Comparison of ENCODE assay signal across 13 mouse cellular contexts in the genomic region with DNA sequence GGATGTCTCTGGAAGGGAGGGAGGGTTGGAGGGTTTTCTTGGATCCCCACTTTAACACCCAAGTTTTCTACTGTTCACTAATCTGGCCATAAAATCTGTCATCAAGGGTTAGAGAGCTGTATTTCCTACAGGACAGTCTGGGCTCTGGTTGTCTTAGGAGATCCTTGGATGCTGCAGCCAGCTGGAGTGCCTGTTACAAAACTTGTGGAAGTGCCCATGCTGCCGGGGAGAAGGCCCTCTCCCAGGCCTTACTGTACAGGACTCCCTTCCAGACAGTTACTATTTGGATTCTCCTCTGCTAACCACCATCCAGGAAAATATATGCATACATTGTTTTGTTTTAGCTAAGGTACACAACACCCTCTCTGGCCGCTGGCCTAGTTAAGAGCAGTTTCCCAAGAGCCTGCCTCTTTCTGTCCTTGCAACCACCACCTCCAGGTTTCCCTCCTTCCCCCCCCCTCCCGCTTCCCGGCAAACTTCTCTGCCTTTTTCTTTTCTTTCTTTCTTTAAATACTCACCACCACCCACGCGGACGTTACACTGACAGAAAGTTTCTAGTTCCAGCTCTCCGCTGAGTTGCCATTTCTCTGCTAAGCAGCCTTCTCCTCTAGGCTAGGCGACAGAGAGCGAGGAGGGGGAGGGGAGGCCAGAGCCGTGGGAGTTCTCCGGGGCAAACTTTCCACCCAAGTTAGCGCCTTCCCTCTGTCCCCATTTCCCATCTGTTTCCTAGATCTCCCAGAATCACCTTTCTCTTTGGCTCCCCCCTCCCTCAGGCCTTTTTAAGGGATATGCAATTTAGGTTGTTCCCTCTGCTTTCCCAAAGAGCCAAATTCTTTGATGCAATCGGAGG. TPM values are rescaled to one million over a fixed set of nuclear protein-coding genes. Genes with fewer than 3 reads are reported as not detected.
DNase-seq lines count a peak whose midpoint lies in the region; ATAC-seq lines count a peak whose summit lies in the region.
"Had no signal": no experiment of that assay in that cellular context is flagged by ENCODE, and none has a peak within 500 bp of the region (broad histone marks: within the 10 kb centered on the region; RNA-seq: fewer than 3 reads in every experiment).

No protein-coding gene starts in this region.

- WGBS in hindbrain, embryonic 14.5 days: 2% methylated on average over 14 of the region's 14 CpGs
- WGBS in limb, embryonic 10.5 days: 2% methylated on average over 14 of the region's 14 CpGs

- H3K9me3 ChIP-seq in hindbrain, embryonic 14.5 days (ENCODE audit: control insufficient read depth, low read length): no peaks in the 10 kb centered on the region
- H3K9me3 ChIP-seq in limb, embryonic 10.5 days (replicated peaks): no peaks in the 10 kb centered on the region
- H3K9me3 ChIP-seq: limb, embryonic 15.5 days had no signal

- H3K9ac ChIP-seq in hindbrain, embryonic 14.5 days: peak overlapping the region; percentile 55
- H3K9ac ChIP-seq: limb, embryonic 15.5 days had no signal

- peak overlapping the region; percentile 20 for H3K4me3 ChIP-seq in hindbrain, embryonic 14.5 days (replicated peaks; ENCODE audit: low read length)
- H3K4me3 ChIP-seq in limb, embryonic 10.5 days: peak overlapping the region; percentile 26
- H3K4me3 ChIP-seq: limb, embryonic 15.5 days had no signal

- peaks cover 47% of the 10 kb centered on the region for H3K4me1 ChIP-seq in hindbrain, embryonic 14.5 days (replicated peaks; ENCODE audit: control insufficient read depth, insufficient read depth, low read length)
- peaks cover 89% of the 10 kb centered on the region for H3K4me1 ChIP-seq in limb, embryonic 10.5 days

- DNase-seq in adrenal gland, adult 2 months: peak; percentile 73
- no peak for DNase-seq in adrenal gland, postnatal 4 days (ENCODE audit: low spot score in 2 of 2)
- peak; percentile 86 for DNase-seq in ES-CJ7 (ENCODE audit: low read depth, low spot score)
- peak; percentile 54 for DNase-seq in hindbrain, embryonic 14.5 days (ENCODE audit: low spot score)
- peak; percentile 71 for DNase-seq in limb, embryonic 10.5 days (ENCODE audit: low spot score)
- no peak for DNase-seq in right cerebral cortex, adult 18-20 months
- no peak for DNase-seq in spleen, postnatal 14 days (ENCODE audit: low spot score in 2 of 2)

- no peak for ATAC-seq in hindbrain, embryonic 14.5 days (ENCODE audit: low FRiP score)
- no peak for ATAC-seq in megakaryocyte-erythroid progenitor cell, adult 5-6 weeks (replicated peaks; ENCODE audit: low FRiP score, low TSS enrichment, poor library complexity, severe bottlenecking)
- ATAC-seq: activated CD4-positive, CD25-positive, alpha-beta regulatory T cell, adult 4 months had no signal

- H3K36me3 ChIP-seq in hindbrain, embryonic 14.5 days (replicated peaks; ENCODE audit: control insufficient read depth, insufficient read depth): 0 out of 2 replicates have a peak, but pooled peaks cover 9% of the 10 kb centered on the region
- H3K36me3 ChIP-seq in limb, embryonic 10.5 days: peaks cover 8% of the 10 kb centered on the region; the same call in 1 of the 2 replicates
- H3K36me3 ChIP-seq: limb, embryonic 15.5 days had no signal

- H3K27me3 ChIP-seq in hindbrain, embryonic 14.5 days (ENCODE audit: control insufficient read depth, insufficient read depth, low read length): peaks cover 55% of the 10 kb centered on the region
- peaks cover 85% of the 10 kb centered on the region for H3K27me3 ChIP-seq in limb, embryonic 10.5 days (ENCODE audit: low read depth, poor library complexity, severe bottlenecking)

- peak overlapping the region; percentile 71 for H3K4me2 ChIP-seq in hindbrain, embryonic 14.5 days (replicated peaks)
- H3K4me2 ChIP-seq: limb, embryonic 15.5 days had no signal

- H3K27ac ChIP-seq in hindbrain, embryonic 14.5 days: peak overlapping the region; percentile 99
- peak overlapping the region; percentile 63 for H3K27ac ChIP-seq in limb, embryonic 10.5 days
- H3K27ac ChIP-seq: limb, embryonic 15.5 days had no signal

RNA-seq across cellular contexts. Expression of a gene that starts 0.6 kb away (rescaled TPM):
- 10 to 100 TPM; 18.7 to 22.6 TPM for total RNA-seq in adrenal gland, adult 2 months (2021)
- 69.6 and 86.1 TPM in 2 replicates for polyA plus RNA-seq in adrenal gland, adult 2 months (2012; rRNA removed)
- total RNA-seq in adrenal gland, postnatal 4 days (2021): 10 to 100 TPM; 21.0 to 26.0 TPM
- 39.5 and 42.9 TPM in 2 replicates for polyA plus RNA-seq in hindbrain, embryonic 14.5 days (2014; fragmentation: Nextera tagmentation; extraction: Ambion mirVana)
- 11.3 and 13.5 TPM in 2 replicates for polyA plus RNA-seq in limb, embryonic 10.5 days (2016; fragmentation: Nextera tagmentation; extraction: Ambion mirVana)
- 0.37 TPM in 1 of 2 replicates, not detected in the other for total RNA-seq in megakaryocyte-erythroid progenitor cell, adult 5-6 weeks (2014; fragmentation: Nextera tagmentation)
- total RNA-seq in megakaryocyte-erythroid progenitor cell, adult 5-6 weeks (2017): 0.42 TPM in 1 of 2 replicates, not detected in the other
- total RNA-seq: neutrophil, adult 5-6 weeks had no signal
- polyA plus RNA-seq: activated CD4-positive, CD25-positive, alpha-beta regulatory T cell, adult 4 months had no signal

RNA-seq across cellular contexts. Expression of a gene that starts 15.8 kb away (rescaled TPM):
- not detected for total RNA-seq in adrenal gland, adult 2 months (2021)
- not detected in 2 replicates for polyA plus RNA-seq in adrenal gland, adult 2 months (2012; rRNA removed)
- total RNA-seq in adrenal gland, postnatal 4 days (2021): not detected
- 0.33 and 0.56 TPM in 2 replicates for polyA plus RNA-seq in hindbrain, embryonic 14.5 days (2014; fragmentation: Nextera tagmentation; extraction: Ambion mirVana)
- polyA plus RNA-seq in limb, embryonic 10.5 days (2016; fragmentation: Nextera tagmentation; extraction: Ambion mirVana): 0.78 and 0.83 TPM in 2 replicates
- total RNA-seq in megakaryocyte-erythroid progenitor cell, adult 5-6 weeks (2014; fragmentation: Nextera tagmentation): not detected in 2 replicates
- not detected in 2 replicates for total RNA-seq in megakaryocyte-erythroid progenitor cell, adult 5-6 weeks (2017)
- total RNA-seq: neutrophil, adult 5-6 weeks had no signal
- polyA plus RNA-seq: activated CD4-positive, CD25-positive, alpha-beta regulatory T cell, adult 4 months; heart, postnatal 0 days; limb, embryonic 15.5 days; testis, adult 2 months had no signal

RNA-seq across cellular contexts. Expression of a gene that starts 26.6 kb away (rescaled TPM):
- 10 to 100 TPM; 20.1 to 21.9 TPM for total RNA-seq in adrenal gland, adult 2 months (2021)
- polyA plus RNA-seq in adrenal gland, adult 2 months (2012; rRNA removed): 89.4 and 94.9 TPM in 2 replicates
- total RNA-seq in adrenal gland, postnatal 4 days (2021): 10 to 100 TPM; 40.5 to 44.5 TPM
- polyA plus RNA-seq in hindbrain, embryonic 14.5 days (2014; fragmentation: Nextera tagmentation; extraction: Ambion mirVana): 12.8 and 17.2 TPM in 2 replicates
- 0.76 and 1.0 TPM in 2 replicates for polyA plus RNA-seq in limb, embryonic 10.5 days (2016; fragmentation: Nextera tagmentation; extraction: Ambion mirVana)
- 0.28 and 0.79 TPM in 2 replicates for total RNA-seq in megakaryocyte-erythroid progenitor cell, adult 5-6 weeks (2014; fragmentation: Nextera tagmentation)
- total RNA-seq in megakaryocyte-erythroid progenitor cell, adult 5-6 weeks (2017): not detected in 2 replicates
- polyA plus RNA-seq: activated CD4-positive, CD25-positive, alpha-beta regulatory T cell, adult 4 months had no signal

RNA-seq across cellular contexts. Expression of a gene that starts 31.6 kb away (rescaled TPM):
- total RNA-seq in adrenal gland, adult 2 months (2021): 10 to 100 TPM; 16.7 to 21.8 TPM
- 27.9 and 30.0 TPM in 2 replicates for polyA plus RNA-seq in adrenal gland, adult 2 months (2012; rRNA removed)
- total RNA-seq in adrenal gland, postnatal 4 days (2021): 10 to 100 TPM; 19.8 to 22.0 TPM
- 4.0 and 5.4 TPM in 2 replicates for polyA plus RNA-seq in hindbrain, embryonic 14.5 days (2014; fragmentation: Nextera tagmentation; extraction: Ambion mirVana)
- polyA plus RNA-seq in limb, embryonic 10.5 days (2016; fragmentation: Nextera tagmentation; extraction: Ambion mirVana): 0.89 and 1.2 TPM in 2 replicates
- 0.12 and 0.66 TPM in 2 replicates for total RNA-seq in megakaryocyte-erythroid progenitor cell, adult 5-6 weeks (2014; fragmentation: Nextera tagmentation)
- total RNA-seq in megakaryocyte-erythroid progenitor cell, adult 5-6 weeks (2017): 0.70 and 1.9 TPM in 2 replicates

RNA-seq across cellular contexts. Expression of a gene that starts 46.6 kb away (rescaled TPM):
- total RNA-seq in adrenal gland, adult 2 months (2021): 10 to 100 TPM; 15.2 to 31.6 TPM
- polyA plus RNA-seq in adrenal gland, adult 2 months (2012; rRNA removed): 43.4 and 45.6 TPM in 2 replicates
- total RNA-seq in adrenal gland, postnatal 4 days (2021): 10 to 100 TPM; 26.5 to 27.8 TPM
- 140 and 157 TPM in 2 replicates for polyA plus RNA-seq in hindbrain, embryonic 14.5 days (2014; fragmentation: Nextera tagmentation; extraction: Ambion mirVana)
- polyA plus RNA-seq in limb, embryonic 10.5 days (2016; fragmentation: Nextera tagmentation; extraction: Ambion mirVana): 5.5 and 5.9 TPM in 2 replicates
- not detected in 2 replicates for total RNA-seq in megakaryocyte-erythroid progenitor cell, adult 5-6 weeks (2014; fragmentation: Nextera tagmentation)
- total RNA-seq in megakaryocyte-erythroid progenitor cell, adult 5-6 weeks (2017): not detected in 2 replicates
- total RNA-seq: neutrophil, adult 5-6 weeks had no signal
- polyA plus RNA-seq: activated CD4-positive, CD25-positive, alpha-beta regulatory T cell, adult 4 months had no signal

Comparison
In these comparisons a context has a peak if more than half of its experiments do, and no peak if none do; other contexts are left out.
1. DNase-seq: peak in adrenal gland, adult 2 months (single experiment), ES-CJ7 (single experiment), hindbrain, embryonic 14.5 days (single experiment) and limb, embryonic 10.5 days (single experiment); none in adrenal gland, postnatal 4 days (0 of 2), right cerebral cortex, adult 18-20 months (single experiment) and spleen, postnatal 14 days (0 of 2).
2. RNA of a gene that starts 0.6 kb away (total RNA-seq): 21.0 to 26.0 TPM in adrenal gland, postnatal 4 days and 18.7 to 22.6 TPM in adrenal gland, adult 2 months; 0.37 to 0.42 TPM in megakaryocyte-erythroid progenitor cell, adult 5-6 weeks; every median in the first group is over 10 times any median in the second.
3. RNA of a gene that starts 26.6 kb away (total RNA-seq): 40.5 to 44.5 TPM in adrenal gland, postnatal 4 days and 20.1 to 21.9 TPM in adrenal gland, adult 2 months; 0.28 to 0.79 TPM in megakaryocyte-erythroid progenitor cell, adult 5-6 weeks; every median in the first group is over 10 times any median in the second.